24 mouse cellular contexts compared by ENCODE assay signal in the genomic region with DNA sequence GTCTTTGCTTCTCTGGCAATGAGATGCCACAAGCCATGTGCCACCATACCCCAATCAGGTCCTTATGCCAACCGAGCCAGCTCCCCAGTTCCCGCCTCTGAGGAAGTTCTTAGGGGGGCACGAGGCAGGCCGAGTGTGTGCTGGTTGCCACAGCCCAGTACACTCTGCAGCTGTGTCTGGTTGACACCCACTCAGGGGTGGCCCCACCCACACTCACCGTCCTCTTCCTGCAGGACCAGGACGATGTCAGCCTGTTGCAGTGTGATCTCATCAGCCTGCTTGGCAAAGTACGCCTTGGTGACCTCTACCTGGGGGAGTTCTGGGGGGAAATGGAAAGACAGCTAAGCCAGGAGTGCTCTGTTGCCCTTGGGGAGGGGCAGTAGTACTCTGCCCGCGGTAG. TPM values are rescaled to one million over a fixed set of nuclear protein-coding genes. Genes with fewer than 3 reads are reported as not detected.
DNase-seq lines count a peak whose midpoint lies in the region; ATAC-seq and TF ChIP-seq lines count a peak whose summit lies in the region.
"Had no signal": no experiment of that assay in that cellular context is flagged by ENCODE, and none has a peak within 500 bp of the region (broad histone marks: within the 10 kb centered on the region; RNA-seq: fewer than 3 reads in every experiment).

No protein-coding gene starts in this region.

- no peak for TF ChIP-seq POLR2A in thymus, adult 2 months (IDR thresholded peaks at IDR 0.05; ENCODE audit: control insufficient read depth, extremely low read depth, insufficient read depth, low read length, poor library complexity)

- no peak overlapping the region for H3K27ac ChIP-seq in kidney, embryonic 15.5 days
- H3K27ac ChIP-seq in thymus, adult 2 months (ENCODE audit: control insufficient read depth, insufficient read depth, low read length): no peak overlapping the region
- H3K27ac ChIP-seq: embryonic facial prominence, embryonic 10.5 days; forebrain, embryonic 13.5 days; heart, adult 2 months; heart, embryonic 15.5 days had no signal

- 44% methylated on average over 9 of the region's 9 CpGs for WGBS in kidney, embryonic 15.5 days
- 42% methylated on average over 9 of the region's 9 CpGs for WGBS in thymus, adult 2 months

- no peak overlapping the region for H3K9ac ChIP-seq in kidney, embryonic 15.5 days
- H3K9ac ChIP-seq: forebrain, embryonic 13.5 days; forebrain, postnatal 0 days; heart, embryonic 15.5 days had no signal

- no peak for DNase-seq in kidney, adult 18-20 months
- peak; percentile 40 to 41 for DNase-seq in kidney, postnatal 4 days
- no peak for DNase-seq in kidney, postnatal 14 days
- no peak for DNase-seq in thymus, adult 2 months
- DNase-seq: adrenal gland, adult 8-10 months; adrenal gland, postnatal 36 days; cerebellum, adult 2 months; cerebellum, postnatal 10 days; forebrain, postnatal 0 days; gastrocnemius, postnatal 14 days; heart, adult 2 months; heart, postnatal 14 days had no signal

- peaks cover 3% of the 10 kb centered on the region; the same call in 1 of the 2 replicates for H3K4me1 ChIP-seq in kidney, embryonic 15.5 days
- H3K4me1 ChIP-seq in megakaryocyte, embryonic 14.5 days: peaks cover 3% of the 10 kb centered on the region; the same call in 1 of the 2 replicates
- no peaks in the 10 kb centered on the region; the same call in 1 of the 2 replicates for H3K4me1 ChIP-seq in thymus, adult 2 months (replicated peaks; ENCODE audit: control insufficient read depth, insufficient read depth, low read length)
- H3K4me1 ChIP-seq: forebrain, embryonic 13.5 days had no signal

- TF ChIP-seq CTCF in thymus, adult 2 months (IDR thresholded peaks at IDR 0.05; ENCODE audit: borderline replicate concordance, control insufficient read depth, extremely low read depth, insufficient read depth, low read length, poor library complexity): no peak

- no peaks in the 10 kb centered on the region for H3K27me3 ChIP-seq in kidney, embryonic 15.5 days
- peaks cover 25% of the 10 kb centered on the region for H3K27me3 ChIP-seq in megakaryocyte, embryonic 14.5 days (replicated peaks)
- H3K27me3 ChIP-seq in thymus, adult 2 months (ENCODE audit: control insufficient read depth, insufficient read depth, low read length): no peaks in the 10 kb centered on the region
- H3K27me3 ChIP-seq: forebrain, embryonic 13.5 days; heart, embryonic 15.5 days had no signal

- no peak overlapping the region for H3K4me3 ChIP-seq in kidney, embryonic 15.5 days (replicated peaks)
- peak overlapping the region; percentile 43 for H3K4me3 ChIP-seq in megakaryocyte, embryonic 14.5 days (replicated peaks)
- H3K4me3 ChIP-seq in thymus, adult 2 months (ENCODE audit: control insufficient read depth, insufficient read depth, low read length): no peak overlapping the region
- H3K4me3 ChIP-seq: embryonic facial prominence, embryonic 10.5 days; forebrain, embryonic 13.5 days; heart, adult 2 months; heart, embryonic 15.5 days had no signal

- ATAC-seq in kidney, embryonic 15.5 days (replicated peaks; ENCODE audit: low FRiP score): peak; percentile 30; the same call in 1 of the 2 replicates
- no peak for ATAC-seq in megakaryocyte, adult 5-6 weeks (ENCODE audit: poor library complexity, severe bottlenecking)
- ATAC-seq: forebrain, embryonic 13.5 days; forebrain, postnatal 0 days had no signal

- no peaks in the 10 kb centered on the region for H3K9me3 ChIP-seq in kidney, embryonic 15.5 days (replicated peaks)
- no peaks in the 10 kb centered on the region for H3K9me3 ChIP-seq in megakaryocyte, embryonic 14.5 days
- H3K9me3 ChIP-seq: embryonic facial prominence, embryonic 10.5 days; forebrain, embryonic 13.5 days; heart, embryonic 15.5 days had no signal

- H3K36me3 ChIP-seq in kidney, embryonic 15.5 days: peaks cover 22% of the 10 kb centered on the region
- no peaks in the 10 kb centered on the region for H3K36me3 ChIP-seq in megakaryocyte, embryonic 14.5 days (replicated peaks; ENCODE audit: low read length)
- H3K36me3 ChIP-seq in thymus, adult 2 months (ENCODE audit: control insufficient read depth, insufficient read depth, low read length): no peaks in the 10 kb centered on the region
- H3K36me3 ChIP-seq: heart, embryonic 15.5 days had no signal

- H3K4me2 ChIP-seq in kidney, embryonic 15.5 days: no peak overlapping the region
- H3K4me2 ChIP-seq: forebrain, embryonic 13.5 days; heart, embryonic 11.5 days; heart, embryonic 15.5 days had no signal

RNA-seq across cellular contexts. Expression of gene Arhgef16, which starts 22.0 kb away (rescaled TPM):
- polyA plus RNA-seq in kidney, embryonic 15.5 days (2015; fragmentation: Nextera tagmentation; extraction: Ambion mirVana): 32.2 and 34.2 TPM in 2 replicates
- not detected in 2 replicates for polyA plus RNA-seq in megakaryocyte, embryonic 14.5 days (2012; ENCODE audit: insufficient read depth, low replicate concordance)
- not detected in 2 replicates for total RNA-seq in megakaryocyte, adult 5-6 weeks (2015)
- total RNA-seq in megakaryocyte, adult 5-6 weeks (2017): not detected in 2 replicates
- polyA plus RNA-seq in thymus, adult 2 months (2012; rRNA removed): 9.3 and 12.3 TPM in 2 replicates
- total RNA-seq: hematopoietic stem cell, adult 5-6 weeks had no signal

RNA-seq across cellular contexts. Expression of gene B230104I21Rik, which starts 56.4 kb away (rescaled TPM):
- not detected in 2 replicates for polyA plus RNA-seq in kidney, embryonic 15.5 days (2015; fragmentation: Nextera tagmentation; extraction: Ambion mirVana)
- not detected in 2 replicates for polyA plus RNA-seq in megakaryocyte, embryonic 14.5 days (2012; ENCODE audit: insufficient read depth, low replicate concordance)
- not detected in 2 replicates for total RNA-seq in megakaryocyte, adult 5-6 weeks (2015)
- total RNA-seq in megakaryocyte, adult 5-6 weeks (2017): not detected in 2 replicates
- not detected in 2 replicates for polyA plus RNA-seq in thymus, adult 2 months (2012; rRNA removed)
- total RNA-seq: adrenal gland, adult 8-10 months; adrenal gland, postnatal 36 days; ES-E14; gastrocnemius, adult 18-20 months; gastrocnemius, postnatal 14 days; heart, adult 2 months; heart, postnatal 14 days; hematopoietic stem cell, adult 5-6 weeks had no signal
- polyA plus RNA-seq: embryonic facial prominence, embryonic 10.5 days; embryonic facial prominence, embryonic 14.5 days; forebrain, postnatal 0 days; gonadal fat pad, adult 2 months; heart, adult 2 months; heart, embryonic 15.5 days had no signal

Comparison
In these comparisons a context has a peak if more than half of its experiments do, and no peak if none do; other contexts are left out.
1. DNase-seq: peak in kidney, postnatal 4 days (2 of 2); none in kidney, adult 18-20 months (single experiment), kidney, postnatal 14 days (single experiment) and thymus, adult 2 months (single experiment).
2. RNA of gene Arhgef16, which starts 22.0 kb away (polyA plus RNA-seq): 32.2 to 34.2 TPM in kidney, embryonic 15.5 days and 9.3 to 12.3 TPM in thymus, adult 2 months; not detected in megakaryocyte, embryonic 14.5 days; every median in the first group is over 10 times any median in the second.